In genomic region chr2:104887882-104888566, GRCm38 (mm10) we compare ENCODE assay signal across 8 mouse cellular contexts. TPM values are rescaled to one million over a fixed set of nuclear protein-coding genes. Genes with fewer than 3 reads are reported as not detected.
DNase-seq lines count a peak whose midpoint lies in the region; ATAC-seq lines count a peak whose summit lies in the region.
"Had no signal": no experiment of that assay in that cellular context is flagged by ENCODE, and none has a peak within 500 bp of the region (broad histone marks: within the 10 kb centered on the region; RNA-seq: fewer than 3 reads in every experiment).

No protein-coding gene starts in this region.

- H3K27ac ChIP-seq in forebrain, embryonic 15.5 days (replicated peaks): no peak overlapping the region
- H3K27ac ChIP-seq in hindbrain, embryonic 15.5 days (replicated peaks): no peak overlapping the region
- no peak overlapping the region for H3K27ac ChIP-seq in midbrain, embryonic 11.5 days (ENCODE audit: low read depth, low read length)
- H3K27ac ChIP-seq: stomach, embryonic 15.5 days had no signal

- H3K36me3 ChIP-seq in forebrain, embryonic 15.5 days: no peaks in the 10 kb centered on the region
- no peaks in the 10 kb centered on the region for H3K36me3 ChIP-seq in hindbrain, embryonic 15.5 days
- H3K36me3 ChIP-seq in midbrain, embryonic 11.5 days (ENCODE audit: control insufficient read depth, insufficient read depth, low read length): no peaks in the 10 kb centered on the region
- H3K36me3 ChIP-seq: stomach, embryonic 15.5 days had no signal

- H3K9ac ChIP-seq in forebrain, embryonic 15.5 days (replicated peaks): no peak overlapping the region
- no peak overlapping the region for H3K9ac ChIP-seq in hindbrain, embryonic 15.5 days
- H3K9ac ChIP-seq in midbrain, embryonic 11.5 days (ENCODE audit: low read length): no peak overlapping the region
- H3K9ac ChIP-seq: stomach, embryonic 15.5 days had no signal

- H3K4me1 ChIP-seq in forebrain, embryonic 15.5 days: no peaks in the 10 kb centered on the region
- H3K4me1 ChIP-seq in hindbrain, embryonic 15.5 days (replicated peaks): no peaks in the 10 kb centered on the region
- no peaks in the 10 kb centered on the region for H3K4me1 ChIP-seq in midbrain, embryonic 11.5 days (ENCODE audit: control insufficient read depth, insufficient read depth, low read length)
- H3K4me1 ChIP-seq: stomach, embryonic 15.5 days had no signal

- H3K4me2 ChIP-seq in forebrain, embryonic 15.5 days (replicated peaks): no peak overlapping the region
- H3K4me2 ChIP-seq in hindbrain, embryonic 15.5 days: no peak overlapping the region
- no peak overlapping the region for H3K4me2 ChIP-seq in midbrain, embryonic 11.5 days
- H3K4me2 ChIP-seq: stomach, embryonic 15.5 days had no signal

- H3K9me3 ChIP-seq in forebrain, embryonic 15.5 days: no peaks in the 10 kb centered on the region
- H3K9me3 ChIP-seq in hindbrain, embryonic 15.5 days: no peaks in the 10 kb centered on the region
- no peaks in the 10 kb centered on the region for H3K9me3 ChIP-seq in midbrain, embryonic 11.5 days (ENCODE audit: control insufficient read depth, low read length)
- H3K9me3 ChIP-seq: stomach, embryonic 15.5 days had no signal

- H3K4me3 ChIP-seq in forebrain, embryonic 15.5 days: no peak overlapping the region
- no peak overlapping the region for H3K4me3 ChIP-seq in hindbrain, embryonic 15.5 days
- H3K4me3 ChIP-seq in midbrain, embryonic 11.5 days (ENCODE audit: low read depth, low read length): no peak overlapping the region
- H3K4me3 ChIP-seq: stomach, embryonic 15.5 days had no signal

- H3K27me3 ChIP-seq in forebrain, embryonic 15.5 days: no peaks in the 10 kb centered on the region
- 0 out of 2 replicates have a peak, but pooled peaks cover 2% of the 10 kb centered on the region for H3K27me3 ChIP-seq in hindbrain, embryonic 15.5 days
- H3K27me3 ChIP-seq in midbrain, embryonic 11.5 days (ENCODE audit: control insufficient read depth, insufficient read depth, low read length): no peaks in the 10 kb centered on the region
- H3K27me3 ChIP-seq: stomach, embryonic 15.5 days had no signal

- peak; percentile 78 for DNase-seq in R1 (ENCODE audit: low read depth, low spot score)
- DNase-seq in left cerebral cortex, adult 18-20 months (ENCODE audit: low spot score in 2 of 2): peak; percentile 83 to 88
- peak; percentile 96 for DNase-seq in midbrain, embryonic 11.5 days (ENCODE audit: low spot score, missing footprints)
- DNase-seq in spleen, adult 12 weeks (ENCODE audit: low spot score): peak; percentile 29

- 28% methylated on average over 10 of the region's 10 CpGs for WGBS in forebrain, embryonic 15.5 days
- 22% methylated on average over 10 of the region's 10 CpGs for WGBS in hindbrain, embryonic 15.5 days
- 26% methylated on average over 10 of the region's 10 CpGs for WGBS in midbrain, embryonic 11.5 days

- peak; percentile 91 for ATAC-seq in cerebellum, adult (ENCODE audit: insufficient number of reproducible peaks, low FRiP score, low TSS enrichment)
- peak; percentile 81 for ATAC-seq in forebrain, embryonic 15.5 days (replicated peaks)
- ATAC-seq in hindbrain, embryonic 15.5 days (ENCODE audit: low FRiP score, low read depth): peak; percentile 51; the same call in 1 of the 2 replicates
- ATAC-seq in midbrain, embryonic 11.5 days (ENCODE audit: low FRiP score): peak; percentile 44; the same call in 1 of the 2 replicates

RNA-seq across cellular contexts. Expression of gene Ccdc73, which starts 20.4 kb away (rescaled TPM):
- polyA plus RNA-seq in forebrain, embryonic 15.5 days (2015; fragmentation: Nextera tagmentation; extraction: Ambion mirVana): 6.6 and 6.8 TPM in 2 replicates
- 4.5 and 7.9 TPM in 2 replicates for polyA plus RNA-seq in hindbrain, embryonic 15.5 days (2015; fragmentation: Nextera tagmentation; extraction: Ambion mirVana)
- total RNA-seq in left cerebral cortex, adult 18-20 months (2021): 1 to 10 TPM; 1.4 to 1.5 TPM
- polyA plus RNA-seq in midbrain, embryonic 11.5 days (2014; fragmentation: Nextera tagmentation; extraction: Ambion mirVana): 6.2 and 10.3 TPM in 2 replicates

RNA-seq across cellular contexts. Expression of gene Prrg4, which starts 38.3 kb away (rescaled TPM):
- polyA plus RNA-seq in forebrain, embryonic 15.5 days (2015; fragmentation: Nextera tagmentation; extraction: Ambion mirVana): 0.37 and 0.39 TPM in 2 replicates
- 0.64 and 0.69 TPM in 2 replicates for polyA plus RNA-seq in hindbrain, embryonic 15.5 days (2015; fragmentation: Nextera tagmentation; extraction: Ambion mirVana)
- under 1 TPM; 0.56 to 0.68 TPM for total RNA-seq in left cerebral cortex, adult 18-20 months (2021)
- polyA plus RNA-seq in midbrain, embryonic 11.5 days (2014; fragmentation: Nextera tagmentation; extraction: Ambion mirVana): 0.22 and 0.37 TPM in 2 replicates

Comparison
In these comparisons a context has a peak if more than half of its experiments do, and no peak if none do; other contexts are left out.
1. DNase-seq: peak in every context shown above with its lines; median percentile 96 in midbrain, embryonic 11.5 days; 86 in left cerebral cortex, adult 18-20 months; 78 in R1; 29 in spleen, adult 12 weeks.